Mouse (Mus musculus): ENCODE data around the gene Gnptg.
A peak's percentile ranks its signal among the peaks of the same experiment; 100 is the strongest.
"Not testable (repeated sequence)": the region's sequence is repeated elsewhere in the genome, so short reads cannot be mapped to it uniquely, and the experiment has no call there.

The Gnptg gene

DNA sequence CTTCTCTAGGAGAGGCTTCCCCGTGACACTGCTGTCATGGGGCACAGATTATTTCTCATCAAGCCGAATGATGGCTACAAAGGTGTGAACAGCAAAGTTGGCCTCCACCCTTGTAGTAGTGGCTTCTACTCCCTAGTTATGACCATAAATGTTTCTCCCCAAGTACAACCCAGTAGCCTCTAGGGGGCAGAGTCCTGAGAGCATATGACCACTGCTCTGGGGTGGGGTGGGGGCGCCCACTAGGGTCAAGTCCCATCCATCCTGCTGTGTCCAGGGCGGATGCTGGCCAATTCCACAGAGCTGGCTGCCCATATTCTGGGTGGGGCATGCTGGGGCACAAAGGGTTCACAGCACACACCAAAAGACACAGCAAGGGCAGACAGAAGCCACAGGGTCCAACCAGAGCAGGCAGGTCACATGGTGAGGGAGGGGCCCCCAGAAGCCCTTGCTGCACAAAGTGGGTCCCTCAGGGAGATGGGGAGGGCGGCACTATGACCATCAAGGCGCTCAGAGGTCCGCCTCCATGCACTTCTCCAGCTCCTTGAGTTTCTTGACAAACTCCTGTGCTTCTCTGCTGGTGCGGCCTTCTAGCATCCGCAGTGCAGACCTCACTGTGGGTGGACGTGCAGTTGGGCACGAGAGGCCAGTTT, 3.3 kb upstream of the Gnptg start:
- no peak for DNase-seq (ENCODE audit: low spot score in 2 of 2)

DNA sequence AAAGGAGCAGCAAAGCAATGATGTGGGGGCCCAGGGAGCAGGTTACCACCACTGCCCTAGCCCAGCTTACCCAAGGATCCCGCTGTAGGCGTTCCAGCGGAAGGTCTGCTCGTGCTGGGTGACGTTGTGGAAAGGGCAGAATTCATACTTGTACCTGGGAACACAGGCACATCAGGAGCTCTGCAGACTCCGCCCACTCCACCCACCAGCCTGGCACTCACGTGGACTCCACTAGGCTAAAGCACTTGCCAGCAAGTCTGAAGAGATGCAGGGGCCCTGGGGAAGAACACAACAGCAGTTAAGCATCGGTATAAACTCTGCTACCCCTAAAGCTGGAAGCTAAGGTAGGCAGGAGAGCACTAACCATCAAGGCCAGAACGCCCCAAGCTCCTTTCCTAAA, 4.3 kb downstream of the Gnptg start:
- no peak for DNase-seq (ENCODE audit: low spot score in 2 of 2)

DNA sequence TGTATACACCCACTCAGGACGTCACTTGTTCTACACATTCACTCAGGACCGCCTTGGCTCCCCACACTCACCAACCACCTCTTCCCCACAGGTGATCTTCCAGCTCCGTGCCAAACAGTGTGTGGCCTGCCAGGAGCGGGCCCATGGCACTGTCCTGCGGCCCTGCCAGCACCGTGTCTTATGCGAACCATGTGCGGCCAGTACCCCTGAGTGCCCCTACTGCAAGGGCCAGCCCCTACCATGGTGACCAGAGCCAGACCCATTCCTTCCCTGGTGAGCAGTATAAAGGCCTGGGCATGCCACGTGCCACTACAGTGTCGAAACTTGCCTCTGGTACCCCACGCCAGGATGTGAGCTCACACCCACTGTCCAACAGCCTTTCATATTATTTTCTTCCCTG, 8.3 kb downstream of the Gnptg start:
- not testable (repeated sequence) for DNase-seq (ENCODE audit: low spot score in 2 of 2)

DNA sequence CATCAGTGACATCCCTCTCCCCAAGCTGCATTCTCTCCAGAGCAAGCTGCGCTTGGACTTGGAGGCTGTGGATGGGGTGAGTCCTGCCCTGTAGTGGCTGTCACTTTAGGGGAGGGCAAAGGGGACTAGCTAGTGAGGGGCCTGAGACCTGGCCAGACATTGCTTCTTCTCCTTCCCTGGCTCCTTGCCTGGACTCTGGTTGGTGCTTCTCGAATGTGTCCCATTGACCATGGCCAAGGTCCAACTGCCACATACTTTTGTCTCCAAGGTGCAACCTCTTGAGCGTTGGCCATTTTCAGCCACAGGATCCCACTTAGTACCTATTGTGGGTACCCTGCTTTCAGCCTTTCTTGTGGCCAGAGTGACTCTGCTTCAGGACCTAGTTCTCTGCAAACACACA, 9.2 kb downstream of the Gnptg start:
- no peak for DNase-seq (ENCODE audit: low spot score in 2 of 2)

GRCm38 (mm10) chr17:25230014-25230655, 9.8 kb downstream of the Gnptg start:
- DNase-seq (ENCODE audit: low spot score in 2 of 2): not testable (repeated sequence)

GRCm38 (mm10) chr17:25227991-25228390, 11.9 kb downstream of the Gnptg start:
- no peak for DNase-seq (ENCODE audit: low spot score in 2 of 2)

- DNase-seq (ENCODE audit: low spot score in 2 of 2): no peak
Observed at GRCm38 (mm10) chr17:25225659-25226058, 14.3 kb downstream of the Gnptg start.

DNA sequence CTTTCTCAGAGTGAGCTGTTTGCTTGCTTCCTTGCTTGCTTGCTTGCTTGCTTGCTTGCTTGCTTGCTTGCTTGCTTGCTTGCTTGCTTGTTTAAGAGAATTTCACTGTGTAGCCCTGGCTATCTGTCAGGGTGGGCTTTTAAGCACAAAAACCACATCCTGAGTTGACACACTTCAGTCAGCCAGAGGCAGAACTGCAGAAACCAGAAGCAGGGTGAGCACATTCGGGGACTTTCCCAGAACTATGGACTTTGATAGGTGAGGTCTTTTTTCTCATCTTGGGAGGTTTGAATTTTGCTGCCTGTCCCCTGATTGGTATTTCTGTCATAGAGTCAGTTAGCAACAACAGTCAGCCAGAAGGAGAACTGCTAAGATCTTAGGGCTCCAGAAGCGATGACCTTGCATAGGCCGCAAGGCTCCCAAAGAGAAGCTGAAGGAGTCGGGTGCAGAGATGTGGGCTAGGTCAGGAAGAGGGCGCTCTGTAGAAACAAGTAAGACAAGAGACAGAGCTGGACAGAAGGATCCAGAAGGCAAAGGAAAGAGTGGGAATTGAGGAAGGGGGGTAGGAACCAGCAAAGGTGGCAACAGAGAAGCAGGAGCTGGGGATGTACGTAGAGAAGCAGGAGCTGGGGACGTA, 15.2 kb downstream of the Gnptg start:
- no peak for DNase-seq (ENCODE audit: low spot score in 2 of 2)

DNA sequence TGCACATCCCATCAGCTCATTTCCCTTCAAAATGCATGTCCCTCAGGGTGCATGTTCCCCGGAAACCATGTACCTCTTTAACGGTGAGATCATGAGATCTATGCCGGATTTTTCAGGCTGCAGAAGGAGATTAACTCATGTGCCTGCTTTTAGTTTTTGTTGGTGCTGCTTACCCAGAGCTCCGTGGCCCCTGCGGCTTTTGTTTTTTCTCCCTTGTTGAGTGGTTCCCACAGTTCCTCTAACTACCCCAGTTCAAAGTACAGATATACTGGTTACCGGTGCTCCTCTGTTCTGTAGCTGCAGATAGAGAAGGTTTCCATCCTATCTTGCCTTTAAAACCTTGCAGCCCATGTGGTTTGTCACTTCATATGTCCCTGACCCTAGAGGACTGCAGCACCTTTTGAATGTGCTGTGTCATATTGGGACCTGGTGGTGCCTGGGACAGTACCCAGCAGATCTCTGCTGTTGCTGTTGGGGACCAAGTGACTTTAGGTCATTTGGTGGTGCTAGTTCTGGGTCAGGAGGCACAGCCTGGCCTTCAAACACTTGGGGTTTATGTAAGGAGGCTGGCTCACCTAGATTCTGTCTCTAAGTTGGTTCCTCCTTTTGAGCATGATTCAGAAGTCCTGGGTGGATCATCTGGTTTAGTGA, 16.8 kb downstream of the Gnptg start:
- DNase-seq (ENCODE audit: low spot score in 2 of 2): no peak

DNA sequence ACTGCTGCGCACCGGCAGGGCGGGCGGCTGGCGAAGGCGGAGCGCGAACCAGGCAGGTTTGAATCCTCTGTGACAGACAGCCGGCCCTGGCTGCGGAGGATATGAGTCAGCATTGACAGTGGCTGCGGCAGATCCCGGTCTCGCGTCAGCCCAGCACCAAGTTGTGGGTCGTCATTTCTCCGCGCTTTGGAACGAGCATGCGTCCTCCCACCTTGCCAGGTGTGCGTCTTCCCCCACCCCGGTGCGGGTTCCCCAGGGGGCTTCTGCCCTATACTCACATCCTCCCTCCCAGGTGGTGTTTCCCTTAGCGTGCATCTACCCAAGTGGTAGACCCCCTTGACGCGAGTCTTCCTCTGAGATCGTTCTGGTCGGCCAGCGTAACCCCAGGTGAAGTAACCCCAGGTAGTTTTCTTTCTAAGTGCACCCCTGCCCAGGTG, 17.4 kb downstream of the Gnptg start:
- not testable (repeated sequence) for DNase-seq (ENCODE audit: low spot score in 2 of 2)

- DNase-seq (ENCODE audit: low spot score in 2 of 2): peak; percentile 76 to 84
Observed at GRCm38 (mm10) chr17:25221821-25222503, 18.0 kb downstream of the Gnptg start.

DNA sequence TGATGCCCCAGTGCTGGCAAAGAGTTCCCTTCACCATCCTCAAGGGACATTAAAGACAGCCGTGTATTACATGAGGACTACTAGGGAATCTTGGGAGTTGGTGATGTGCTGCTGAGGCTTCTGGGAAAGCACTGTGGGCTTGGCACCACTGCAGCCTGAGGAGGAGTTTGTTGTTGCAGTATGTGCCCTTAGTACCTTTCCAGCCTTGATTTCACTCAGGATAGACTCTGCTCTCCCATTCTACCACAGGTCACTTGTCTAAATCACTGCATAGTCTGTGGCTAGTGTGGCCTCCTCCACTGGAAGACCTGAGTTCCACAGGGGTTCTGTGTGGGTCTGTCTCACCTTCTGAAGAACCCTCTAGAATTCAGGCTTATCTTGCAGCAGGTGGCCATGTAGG, 19.2 kb downstream of the Gnptg start:
- DNase-seq (ENCODE audit: low spot score in 2 of 2): no peak

GRCm38 (mm10) chr17:25219492-25220295, 20.2 kb downstream of the Gnptg start:
- DNase-seq (ENCODE audit: low spot score in 2 of 2): no peak

GRCm38 (mm10) chr17:25218967-25219366, 21.0 kb downstream of the Gnptg start:
- no peak for DNase-seq (ENCODE audit: low spot score in 2 of 2)

DNA sequence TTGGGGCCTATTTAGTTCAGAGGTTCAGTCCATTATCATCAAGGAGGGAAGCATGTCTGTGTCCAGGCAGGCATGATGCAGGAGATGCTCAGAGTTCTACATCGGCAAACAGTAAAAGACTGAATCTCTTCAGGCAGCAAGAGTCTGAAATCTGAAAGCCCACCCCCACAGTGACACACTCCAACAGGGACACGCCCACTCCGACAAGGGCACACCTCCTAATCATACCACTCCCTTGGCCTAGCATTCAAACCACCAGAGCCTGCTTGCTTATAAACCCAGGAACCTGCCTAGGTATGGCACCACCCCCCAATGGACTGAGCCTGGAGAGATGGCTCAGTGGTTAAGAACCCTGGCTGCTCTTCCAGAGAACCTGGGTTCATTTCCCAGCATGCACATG, 24.5 kb downstream of the Gnptg start:
- DNase-seq (ENCODE audit: low spot score in 2 of 2): no peak

DNA sequence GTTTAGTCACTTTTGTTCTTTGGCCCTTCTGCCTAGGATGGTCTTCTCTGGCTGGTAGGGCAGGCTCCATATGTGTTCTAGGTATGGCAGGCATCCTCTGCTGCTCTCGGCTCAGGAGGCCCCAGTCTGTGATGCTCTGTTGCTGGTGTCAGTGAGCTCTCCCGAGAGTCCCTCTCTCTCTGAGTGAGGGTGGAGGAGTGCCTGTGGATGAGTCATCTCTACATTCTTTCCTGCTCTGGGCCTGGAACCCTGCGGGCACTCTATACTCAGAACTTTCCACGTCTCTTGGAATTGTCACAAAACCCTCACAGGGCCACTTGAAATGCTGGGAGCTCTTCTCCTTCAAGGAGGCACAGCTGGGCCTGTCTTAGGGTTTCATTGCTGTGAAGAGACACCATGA, 28.2 kb downstream of the Gnptg start:
- DNase-seq (ENCODE audit: low spot score in 2 of 2): no peak

DNA sequence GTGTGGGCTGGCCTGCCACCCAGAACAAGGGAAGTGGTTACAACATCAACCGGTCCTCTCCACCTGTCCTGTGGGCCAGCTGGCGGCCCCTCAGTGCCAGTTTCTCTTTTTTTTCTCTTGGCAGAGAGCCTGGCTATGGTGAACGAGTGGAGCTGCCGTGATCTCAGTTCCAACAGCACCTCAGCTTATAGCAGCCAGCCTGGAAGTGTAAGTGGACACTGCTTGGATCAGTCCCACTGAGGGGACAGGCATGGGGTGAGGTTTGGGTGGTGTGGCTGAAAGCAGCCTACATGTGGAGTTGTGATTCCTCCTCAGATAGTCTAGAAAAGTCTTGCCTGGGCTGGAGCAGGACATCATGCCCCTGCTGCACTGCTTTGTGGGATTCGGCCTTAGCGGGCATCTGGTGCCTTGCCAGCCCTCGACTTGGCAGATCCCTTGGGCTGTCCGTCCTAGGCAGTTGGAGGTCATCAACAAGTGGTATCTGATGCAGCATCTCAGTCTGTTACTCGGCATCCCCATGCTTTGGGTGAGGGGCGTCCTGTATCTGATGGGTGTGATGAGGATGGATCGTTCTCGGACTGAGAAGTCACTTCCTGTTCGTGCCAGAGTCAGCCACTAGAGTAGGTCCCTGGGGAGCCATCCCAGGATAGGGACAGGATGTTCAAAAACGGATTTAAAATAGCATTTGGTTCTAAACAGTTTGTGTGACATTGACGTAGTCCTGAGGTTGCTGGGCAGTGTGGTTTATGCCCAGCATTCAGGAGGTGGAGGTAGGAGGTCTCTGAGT, 29.1 kb downstream of the Gnptg start:
- DNase-seq (ENCODE audit: low spot score in 2 of 2): no peak

GRCm38 (mm10) chr17:25210006-25210405, 29.9 kb downstream of the Gnptg start:
- DNase-seq (ENCODE audit: low spot score in 2 of 2): no peak

GRCm38 (mm10) chr17:25202401-25202800, 37.5 kb downstream of the Gnptg start:
- no peak for DNase-seq (ENCODE audit: low spot score in 2 of 2)

DNA sequence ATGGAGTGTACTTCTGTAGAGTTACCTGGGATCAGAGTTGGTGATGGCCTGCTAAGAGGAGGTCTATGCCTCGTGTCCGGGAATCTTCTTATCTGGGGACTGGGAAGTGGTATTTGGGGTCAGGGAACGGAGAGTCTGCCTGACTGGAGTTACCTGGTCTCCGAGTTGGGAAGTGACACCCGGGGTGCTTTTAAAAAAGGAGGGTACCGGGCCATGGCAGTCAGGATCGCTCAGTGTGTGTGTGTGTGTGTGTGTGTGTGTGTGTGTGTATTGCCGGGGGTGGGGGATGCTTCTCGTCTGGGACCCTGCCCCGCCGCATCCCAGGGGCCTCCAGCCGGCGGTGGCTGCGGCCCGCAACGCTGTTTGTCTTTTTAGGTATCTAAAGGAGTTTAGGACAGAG, 50.8 kb downstream of the Gnptg start:
- DNase-seq (ENCODE audit: low spot score in 2 of 2): no peak
